Mouse (Mus musculus) adrenal gland, postnatal 10 days (tissue): ENCODE data around the gene M1ap. TPM values are rescaled to one million over a fixed set of nuclear protein-coding genes. Genes with fewer than 3 reads are reported as not detected.

Source experiments
- DNase-seq: peaks from one replicate; pipeline ENCODE4 v3.0.0; 2021; ENCODE audit warnings: mixed read lengths
- total RNA-seq, 2 experiments: library from RNA; stranded (reverse); gene quantifications; 2 replicates each; pipeline ENCODE4 v1.2.3; 2021

The M1ap gene
- total RNA-seq, 2 experiments from 2014 or later, result 0.36 to 0.39 TPM

- DNase-seq, result no peak
Measured at GRCm38 (mm10) chr6:83010010-83010409, 63.3 kb downstream of the M1ap start.

- DNase-seq, result no peak
Measured at GRCm38 (mm10) chr6:83011255-83011654, 64.6 kb downstream of the M1ap start.

- no peak for DNase-seq
Measured at GRCm38 (mm10) chr6:83011756-83012155, 65.1 kb downstream of the M1ap start.

DNA sequence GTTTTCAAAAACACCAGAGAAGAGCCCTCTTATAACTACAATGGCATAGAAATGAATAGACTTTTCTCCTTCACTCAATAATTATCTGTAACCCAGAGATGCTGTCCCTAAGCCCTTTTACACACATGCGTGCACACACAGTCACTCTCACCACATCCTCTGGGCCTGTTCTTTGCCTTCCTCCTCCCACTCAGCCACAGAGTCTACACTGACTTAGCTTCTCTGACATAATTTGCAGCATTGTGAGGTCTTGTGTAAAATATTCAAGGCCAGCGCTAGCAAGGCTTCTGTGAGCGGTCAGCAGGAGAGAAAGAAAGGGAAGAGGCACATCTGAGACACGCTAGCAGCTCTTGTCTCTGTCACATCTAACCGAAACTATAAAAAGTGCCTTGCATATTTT is 66.7 kb downstream of the M1ap start:
- DNase-seq, result no peak

GRCm38 (mm10) chr6:83014482-83015466 is 68.1 kb downstream of the M1ap start:
- no peak for DNase-seq

DNA sequence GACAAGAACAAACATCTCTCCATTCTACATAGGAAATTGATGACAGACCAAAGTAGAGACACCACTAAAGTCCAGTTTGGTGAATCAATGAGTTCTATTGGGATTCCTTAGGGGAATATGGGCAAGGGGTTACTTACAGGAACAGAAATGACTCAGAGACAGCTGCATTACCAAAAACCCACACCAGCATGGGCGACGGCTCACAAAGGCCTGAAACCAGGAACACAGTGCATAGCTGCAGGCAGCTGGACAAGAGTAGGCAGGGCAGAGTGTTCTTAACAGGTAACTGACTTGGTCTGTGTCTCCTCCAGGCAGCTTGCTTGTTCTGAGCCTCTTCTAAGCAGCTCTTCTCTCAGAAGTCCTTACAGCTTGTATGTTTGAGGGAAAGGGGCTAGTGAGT is 69.0 kb downstream of the M1ap start:
- DNase-seq, result no peak

- DNase-seq, result peak; percentile 45
Measured at GRCm38 (mm10) chr6:83017190-83017589, 70.5 kb downstream of the M1ap start.

GRCm38 (mm10) chr6:83019044-83019443 is 72.3 kb downstream of the M1ap start:
- no peak for DNase-seq

DNA sequence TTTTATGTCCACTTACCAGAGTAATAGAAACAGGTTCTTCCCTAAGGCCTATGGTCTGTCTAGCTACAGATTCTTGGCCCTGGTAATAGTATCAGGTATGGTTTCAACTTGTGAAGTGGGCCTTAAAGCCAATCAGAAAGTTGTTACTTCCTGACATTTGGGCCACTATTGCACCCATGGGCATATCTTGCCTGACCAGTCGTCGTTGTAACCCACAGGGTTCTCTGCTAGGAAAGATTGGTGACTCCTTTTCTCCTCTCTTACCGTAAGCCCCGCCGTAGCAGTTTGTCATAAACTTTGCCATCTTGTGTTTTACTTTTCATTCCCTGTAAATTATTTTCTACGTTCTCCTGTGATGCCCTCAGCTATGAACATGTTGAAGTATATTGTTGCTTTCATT is 73.4 kb downstream of the M1ap start:
- no peak for DNase-seq

GRCm38 (mm10) chr6:83020836-83021593 is 74.3 kb downstream of the M1ap start:
- DNase-seq, result no peak

DNA sequence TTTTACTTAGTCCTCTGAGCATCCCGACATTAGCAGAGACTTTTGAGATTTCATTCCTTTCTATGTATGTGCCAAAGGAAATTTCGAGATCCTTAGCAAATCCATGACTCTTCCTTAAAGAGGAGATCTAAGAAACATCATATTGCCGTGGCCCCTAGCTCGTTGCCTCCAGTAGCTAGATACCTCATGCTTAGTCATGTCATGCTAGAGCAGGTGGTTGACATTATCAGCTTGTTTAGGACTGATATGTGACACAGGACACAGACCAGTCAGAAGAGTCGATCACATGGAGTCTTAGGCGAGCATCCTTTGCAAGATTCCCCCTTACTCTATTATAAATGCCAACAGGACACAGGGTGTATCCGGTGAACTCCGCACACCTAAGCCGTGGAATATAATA is 76.3 kb downstream of the M1ap start:
- no peak for DNase-seq

DNA sequence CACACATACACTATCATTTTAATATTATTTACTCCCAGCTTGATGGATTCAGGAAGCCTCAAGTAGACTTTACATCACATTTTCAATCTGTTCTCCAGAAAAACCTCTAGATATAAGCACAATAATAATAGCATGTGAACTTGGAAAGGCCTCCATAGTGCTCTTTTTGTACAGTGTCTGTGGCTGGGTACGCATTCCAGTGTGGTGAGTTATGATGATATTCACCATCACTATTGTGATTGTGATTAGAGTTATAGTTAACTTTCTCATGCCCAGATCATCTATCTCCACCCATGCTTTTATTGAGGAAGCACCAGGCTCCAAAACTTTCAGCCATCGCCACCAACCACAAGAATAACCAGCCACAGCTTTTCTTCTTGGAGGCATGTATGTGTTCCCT is 77.1 kb downstream of the M1ap start:
- DNase-seq, result no peak

DNA sequence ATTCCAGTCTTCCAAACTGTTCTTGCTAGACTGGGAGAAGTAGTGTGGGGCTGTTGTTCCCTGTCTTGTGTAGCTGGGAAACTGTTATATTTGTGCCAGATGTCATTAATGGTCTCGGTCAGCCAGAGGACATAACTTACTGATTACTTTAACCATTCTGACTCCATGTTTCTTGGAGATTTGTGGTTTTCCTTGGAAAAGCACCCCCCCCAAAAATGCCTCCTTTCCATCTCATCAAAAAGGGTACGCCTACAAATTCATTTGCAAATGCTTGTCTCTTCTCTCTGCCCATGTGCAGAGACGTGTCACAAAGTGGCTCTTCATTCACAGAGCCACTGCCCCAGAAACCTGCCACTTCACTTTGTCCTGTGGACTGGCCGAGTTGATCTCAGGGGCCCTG is 77.7 kb downstream of the M1ap start:
- no peak for DNase-seq

- no peak for DNase-seq
Measured at GRCm38 (mm10) chr6:83025221-83025620, 78.5 kb downstream of the M1ap start.

DNA sequence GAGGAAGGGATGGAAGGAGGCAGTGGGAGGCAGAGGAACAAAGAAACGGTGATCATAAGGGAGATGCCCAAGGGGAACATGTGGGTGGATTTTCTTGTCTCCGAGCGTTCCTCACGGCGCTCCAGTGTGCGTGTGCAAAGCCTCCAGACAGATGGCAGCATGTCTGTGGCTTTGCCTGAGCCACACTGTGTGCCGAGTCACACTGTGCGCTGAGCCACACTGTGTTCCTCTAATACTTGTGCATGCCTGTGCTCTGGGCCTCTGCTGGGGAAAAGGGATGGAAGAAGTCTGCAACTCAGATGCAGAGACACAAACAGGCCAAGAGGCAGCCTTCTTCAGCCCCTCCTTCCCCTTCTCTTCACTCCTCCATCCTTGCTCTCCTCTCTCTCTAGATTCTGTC is 80.6 kb downstream of the M1ap start:
- no peak for DNase-seq

- no peak for DNase-seq
Measured at GRCm38 (mm10) chr6:83027706-83028105, 81.0 kb downstream of the M1ap start.

DNA sequence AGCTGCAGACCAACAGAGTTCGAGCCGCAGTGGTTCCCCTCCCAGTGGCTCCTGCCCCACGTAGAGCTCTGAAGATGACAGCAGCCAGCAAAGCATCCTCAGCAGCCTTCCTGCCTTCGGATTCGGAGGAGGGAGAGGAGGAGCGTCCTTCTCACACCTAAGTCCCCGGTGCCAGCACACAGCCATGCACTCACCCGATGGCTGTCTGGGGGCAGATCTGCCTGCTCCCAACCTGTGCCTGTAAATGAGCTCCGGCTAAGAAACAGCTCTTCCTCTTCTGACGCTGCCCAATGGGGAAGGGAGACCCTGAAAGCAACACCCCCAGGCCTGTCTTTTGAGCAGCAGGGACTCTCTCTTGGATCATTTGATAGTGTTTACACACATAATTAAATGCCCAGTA is 83.1 kb downstream of the M1ap start:
- DNase-seq, result no peak

DNA sequence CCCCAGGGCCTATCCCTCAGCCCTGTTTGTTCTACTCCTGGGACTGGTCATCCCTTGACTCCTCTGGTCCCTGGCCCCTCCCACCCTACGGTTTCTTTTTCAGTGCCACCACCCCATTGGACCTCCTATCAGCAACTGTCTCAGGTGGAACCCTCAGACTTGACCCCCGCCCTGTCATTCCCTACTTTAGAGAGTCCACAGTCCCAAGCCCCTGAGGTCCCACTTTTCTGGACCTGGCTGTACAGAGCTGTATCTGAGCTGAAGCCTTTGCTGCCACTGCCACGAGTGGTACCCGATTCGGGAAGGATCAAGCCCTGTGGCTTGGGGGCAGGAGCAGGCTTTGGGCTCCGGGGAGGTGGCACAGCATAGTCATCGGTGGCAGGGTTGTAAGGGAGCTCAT is 84.4 kb downstream of the M1ap start:
- DNase-seq, result no peak

DNA sequence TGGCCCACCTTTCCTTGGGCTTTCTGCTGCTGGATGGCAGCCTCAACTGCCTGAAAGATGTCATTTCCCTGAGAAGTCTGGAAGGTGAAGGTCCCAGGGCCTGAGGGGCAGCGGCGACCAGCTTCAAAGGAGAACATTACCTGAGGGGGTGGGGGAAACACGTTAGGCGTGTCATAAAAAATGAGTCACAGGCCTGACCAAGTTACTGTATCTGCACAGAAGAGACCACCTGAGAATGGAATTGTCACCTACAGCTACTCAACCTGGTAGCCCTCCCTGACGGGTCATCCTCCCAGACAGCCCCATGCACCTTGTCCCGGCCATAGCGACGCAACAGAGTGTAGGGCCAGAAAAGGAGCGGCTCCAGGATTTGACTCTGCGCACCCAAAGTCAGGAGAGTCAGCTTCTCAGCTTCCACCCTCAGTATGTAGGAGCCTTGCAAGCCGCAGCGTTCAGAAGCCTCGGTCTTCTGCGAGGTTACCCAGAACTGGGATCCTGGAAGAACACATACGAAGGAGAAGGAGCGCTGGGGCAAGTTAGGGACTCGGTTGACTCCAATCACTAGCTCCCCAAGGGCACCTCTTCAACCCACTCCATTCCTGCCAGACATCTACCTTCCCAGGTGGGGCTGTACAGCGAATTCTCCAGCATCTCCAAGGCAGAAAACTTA is 85.4 kb downstream of the M1ap start:
- DNase-seq, result no peak

DNA sequence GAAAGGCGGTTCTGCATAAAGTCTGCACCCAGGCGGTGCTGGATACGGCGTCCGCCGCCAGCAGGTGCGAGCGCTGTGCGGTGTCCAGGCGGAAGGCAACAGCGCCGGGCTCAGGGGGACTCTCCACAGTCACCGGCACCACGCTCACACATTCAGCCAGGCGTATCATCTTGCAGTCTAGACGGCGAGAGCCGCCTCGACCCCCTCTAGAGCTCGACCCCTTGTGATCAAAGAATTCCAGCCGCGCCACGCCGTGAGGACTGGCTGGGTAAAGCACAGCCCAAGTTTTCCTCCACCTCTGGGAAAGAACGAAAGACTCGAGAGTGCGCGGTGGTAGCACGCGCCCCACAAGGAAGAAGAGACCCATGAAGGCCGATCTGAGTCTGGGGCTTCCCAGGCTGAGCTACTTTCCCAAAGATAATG is 86.1 kb downstream of the M1ap start:
- peak; percentile 52 for DNase-seq

DNA sequence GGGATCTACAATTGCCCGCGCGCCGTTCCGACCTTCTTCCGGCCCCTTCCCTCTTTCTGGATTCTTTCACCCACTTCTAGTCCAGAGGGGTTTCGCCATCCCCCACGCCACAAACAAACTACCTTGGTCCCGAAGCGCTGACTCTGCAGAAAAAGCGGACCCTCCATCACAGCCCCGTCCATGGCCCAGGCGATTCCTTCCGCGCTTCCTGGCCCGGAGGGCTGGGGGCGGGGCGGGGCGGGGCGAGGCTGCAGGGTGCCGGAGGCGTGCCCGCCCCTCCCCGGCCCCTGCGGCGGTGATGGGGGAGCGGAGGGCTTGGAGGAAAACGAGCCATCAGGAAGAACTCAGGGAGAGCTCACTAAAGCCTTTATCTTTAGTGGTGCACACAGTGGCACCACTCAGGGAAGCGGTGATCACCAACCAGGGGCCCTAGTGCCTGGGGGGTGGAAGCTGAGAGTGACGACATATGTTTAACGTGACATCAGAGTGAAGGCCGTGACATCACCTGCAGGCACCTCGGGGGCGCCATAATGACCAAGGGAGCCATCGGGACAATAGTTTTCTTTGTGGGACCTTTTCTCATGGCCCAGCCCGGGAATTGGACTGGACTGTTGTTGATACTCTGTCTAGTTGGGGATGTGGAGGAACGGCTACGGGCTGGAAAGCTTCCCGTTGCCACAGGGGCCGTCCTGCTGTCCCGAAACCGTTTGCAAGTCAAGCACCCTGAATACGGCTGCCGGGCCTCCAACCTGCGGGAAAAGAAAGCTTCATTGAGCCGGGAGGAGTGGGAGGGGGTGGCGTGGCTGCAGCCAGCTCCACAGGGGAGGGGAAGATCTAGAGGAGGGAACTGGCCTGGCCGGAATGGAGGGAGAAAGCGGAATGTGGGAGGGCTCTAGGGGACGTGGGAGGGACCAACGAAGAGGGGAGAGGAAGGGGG is 86.8 kb downstream of the M1ap start, which contains the start of the genes Dok1 and Loxl3:
Gene Dok1, minus strand, starts transcription at position 223 of the 937 bp plus-strand sequence.
Gene Loxl3, plus strand, starts transcription at position 925 of the 937 bp plus-strand sequence.
- peak; percentile 85 for DNase-seq
